In the genomic region with DNA sequence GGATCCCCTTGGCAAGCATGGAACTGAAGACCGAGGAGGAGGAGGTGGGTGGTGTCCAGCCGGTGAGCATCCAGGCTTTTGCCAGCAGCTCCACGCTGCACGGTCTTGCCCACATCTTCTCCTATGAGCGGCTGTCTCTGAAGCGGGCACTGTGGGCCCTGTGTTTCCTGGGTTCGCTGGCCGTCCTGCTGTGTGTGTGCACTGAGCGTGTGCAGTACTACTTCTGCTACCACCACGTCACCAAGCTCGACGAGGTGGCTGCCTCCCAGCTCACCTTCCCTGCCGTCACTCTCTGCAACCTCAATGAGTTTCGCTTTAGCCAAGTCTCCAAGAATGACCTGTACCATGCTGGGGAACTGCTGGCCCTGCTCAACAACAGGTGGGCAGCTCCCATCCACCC, we compare ENCODE assay signal across 17 mouse cellular contexts. TPM values are rescaled to one million over a fixed set of nuclear protein-coding genes. Genes with fewer than 3 reads are reported as not detected.
A peak's percentile ranks its signal among the peaks of the same experiment; 100 is the strongest.
DNase-seq lines count a peak whose midpoint lies in the region; ATAC-seq lines count a peak whose summit lies in the region.
"Had no signal": no experiment of that assay in that cellular context is flagged by ENCODE, and none has a peak within 500 bp of the region (broad histone marks: within the 10 kb centered on the region; RNA-seq: fewer than 3 reads in every experiment).

No protein-coding gene starts in this region.

- peaks cover 93% of the 10 kb centered on the region for H3K27me3 ChIP-seq in megakaryocyte, embryonic 14.5 days (replicated peaks)
- no peaks in the 10 kb centered on the region for H3K27me3 ChIP-seq in hindbrain, embryonic 15.5 days
- H3K27me3 ChIP-seq in neural tube, embryonic 12.5 days (replicated peaks), result peaks cover 31% of the 10 kb centered on the region

- H3K4me1 ChIP-seq in megakaryocyte, embryonic 14.5 days, result peaks cover 26% of the 10 kb centered on the region
- H3K4me1 ChIP-seq in hindbrain, embryonic 15.5 days (replicated peaks), result peaks cover 75% of the 10 kb centered on the region
- H3K4me1 ChIP-seq in neural tube, embryonic 12.5 days, result peaks cover 58% of the 10 kb centered on the region

- 63% methylated on average over 14 of the region's 14 CpGs for WGBS in hindbrain, embryonic 15.5 days
- WGBS in neural tube, embryonic 12.5 days, result 75% methylated on average over 14 of the region's 14 CpGs

- peak overlapping the region; percentile 16 for H3K4me3 ChIP-seq in megakaryocyte, embryonic 14.5 days (replicated peaks)
- peak overlapping the region; percentile 81 for H3K4me3 ChIP-seq in hindbrain, embryonic 15.5 days
- peak overlapping the region; percentile 78; the same call in 1 of the 2 replicates for H3K4me3 ChIP-seq in neural tube, embryonic 12.5 days

- no peak for ATAC-seq in megakaryocyte, adult 5-6 weeks (ENCODE audit: poor library complexity, severe bottlenecking)
- no peak for ATAC-seq in hindbrain, embryonic 15.5 days (ENCODE audit: low FRiP score, low read depth)
- ATAC-seq in neural tube, embryonic 12.5 days (ENCODE audit: low FRiP score, low read depth), result no peak
- ATAC-seq in megakaryocyte progenitor cell, adult 5-6 weeks (replicated peaks; ENCODE audit: poor library complexity), result no peak
- no peak for ATAC-seq in CD4-positive, CD25-positive, alpha-beta regulatory T cell, adult 4 months

- H3K36me3 ChIP-seq in megakaryocyte, embryonic 14.5 days (replicated peaks; ENCODE audit: low read length), result no peaks in the 10 kb centered on the region
- H3K36me3 ChIP-seq in hindbrain, embryonic 15.5 days, result no peaks in the 10 kb centered on the region
- H3K36me3 ChIP-seq in neural tube, embryonic 12.5 days, result peaks cover 4% of the 10 kb centered on the region; the same call in 1 of the 2 replicates
- H3K36me3 ChIP-seq: embryonic facial prominence, embryonic 15.5 days had no signal

- H3K9ac ChIP-seq in hindbrain, embryonic 15.5 days, result peak overlapping the region; percentile 93
- peak overlapping the region; percentile 95 for H3K9ac ChIP-seq in neural tube, embryonic 12.5 days
- H3K9ac ChIP-seq: embryonic facial prominence, embryonic 15.5 days had no signal

- H3K4me2 ChIP-seq in hindbrain, embryonic 15.5 days, result peak overlapping the region; percentile 72
- H3K4me2 ChIP-seq in neural tube, embryonic 12.5 days (replicated peaks), result peak overlapping the region; percentile 93

- DNase-seq in cerebellum, adult 11-12 months, result peak; percentile 63
- no peak for DNase-seq in cerebellum, adult 9-11 months
- DNase-seq: adrenal gland, postnatal 25 days; cerebellum, adult 8-10 months; layer of hippocampus, postnatal 36 days; liver; lung, postnatal 10 days had no signal

- H3K27ac ChIP-seq in hindbrain, embryonic 15.5 days (replicated peaks), result peak overlapping the region; percentile 93; the same call in 1 of the 2 replicates
- H3K27ac ChIP-seq in neural tube, embryonic 12.5 days, result no peak overlapping the region
- H3K27ac ChIP-seq: embryonic facial prominence, embryonic 15.5 days; kidney, postnatal 0 days had no signal

- H3K9me3 ChIP-seq in megakaryocyte, embryonic 14.5 days, result peaks cover 8% of the 10 kb centered on the region
- no peaks in the 10 kb centered on the region for H3K9me3 ChIP-seq in hindbrain, embryonic 15.5 days
- no peaks in the 10 kb centered on the region for H3K9me3 ChIP-seq in neural tube, embryonic 12.5 days
- H3K9me3 ChIP-seq: embryonic facial prominence, embryonic 15.5 days had no signal

RNA-seq across cellular contexts. Expression of a gene that starts 1.6 kb away (rescaled TPM):
- polyA plus RNA-seq in megakaryocyte, embryonic 14.5 days (2012; ENCODE audit: insufficient read depth, low replicate concordance), result not detected in 2 replicates
- total RNA-seq in megakaryocyte, adult 5-6 weeks (2015), result 0.05 TPM in 1 of 2 replicates, not detected in the other
- 0.11 TPM in 1 of 2 replicates, not detected in the other for total RNA-seq in megakaryocyte, adult 5-6 weeks (2017)
- polyA plus RNA-seq in hindbrain, embryonic 15.5 days (2015; fragmentation: Nextera tagmentation; extraction: Ambion mirVana), result 58.1 and 63.6 TPM in 2 replicates
- polyA plus RNA-seq in neural tube, embryonic 12.5 days (2016; fragmentation: Nextera tagmentation; extraction: Ambion mirVana), result 54.3 and 62.6 TPM in 2 replicates
- total RNA-seq in megakaryocyte progenitor cell, adult 5-6 weeks (2015), result not detected in 2 replicates
- not detected in 2 replicates for total RNA-seq in megakaryocyte progenitor cell, adult 5-6 weeks (2017)
- polyA plus RNA-seq in CD4-positive, CD25-positive, alpha-beta regulatory T cell, adult 4 months (2017; shearing (Covaris generic)), result under 1 TPM in 1 of 2 experiments, not detected in 1; 0.52 TPM

RNA-seq across cellular contexts. Expression of a gene that starts 20.3 kb away (rescaled TPM):
- 3.6 and 7.7 TPM in 2 replicates for polyA plus RNA-seq in megakaryocyte, embryonic 14.5 days (2012; ENCODE audit: insufficient read depth, low replicate concordance)
- 136 and 140 TPM in 2 replicates for total RNA-seq in megakaryocyte, adult 5-6 weeks (2015)
- 184 and 201 TPM in 2 replicates for total RNA-seq in megakaryocyte, adult 5-6 weeks (2017)
- 63.3 and 67.1 TPM in 2 replicates for polyA plus RNA-seq in hindbrain, embryonic 15.5 days (2015; fragmentation: Nextera tagmentation; extraction: Ambion mirVana)
- 207 and 218 TPM in 2 replicates for polyA plus RNA-seq in neural tube, embryonic 12.5 days (2016; fragmentation: Nextera tagmentation; extraction: Ambion mirVana)
- total RNA-seq in megakaryocyte progenitor cell, adult 5-6 weeks (2015), result 61.7 and 69.9 TPM in 2 replicates
- total RNA-seq in megakaryocyte progenitor cell, adult 5-6 weeks (2017), result 69.1 and 69.4 TPM in 2 replicates
- polyA plus RNA-seq in CD4-positive, CD25-positive, alpha-beta regulatory T cell, adult 4 months (2017; shearing (Covaris generic)), result 10 to 100 TPM; 17.6 to 18.2 TPM

RNA-seq across cellular contexts. Expression of a gene that starts 30.1 kb away (rescaled TPM):
- 20.3 and 45.0 TPM in 2 replicates for polyA plus RNA-seq in megakaryocyte, embryonic 14.5 days (2012; ENCODE audit: insufficient read depth, low replicate concordance)
- 12.0 and 12.4 TPM in 2 replicates for total RNA-seq in megakaryocyte, adult 5-6 weeks (2015)
- total RNA-seq in megakaryocyte, adult 5-6 weeks (2017), result 9.3 and 16.1 TPM in 2 replicates
- polyA plus RNA-seq in hindbrain, embryonic 15.5 days (2015; fragmentation: Nextera tagmentation; extraction: Ambion mirVana), result 89.1 and 96.4 TPM in 2 replicates
- 142 and 146 TPM in 2 replicates for polyA plus RNA-seq in neural tube, embryonic 12.5 days (2016; fragmentation: Nextera tagmentation; extraction: Ambion mirVana)
- 22.8 and 24.1 TPM in 2 replicates for total RNA-seq in megakaryocyte progenitor cell, adult 5-6 weeks (2015)
- 11.6 and 17.3 TPM in 2 replicates for total RNA-seq in megakaryocyte progenitor cell, adult 5-6 weeks (2017)
- 10 to 100 TPM; 10.0 to 14.8 TPM for polyA plus RNA-seq in CD4-positive, CD25-positive, alpha-beta regulatory T cell, adult 4 months (2017; shearing (Covaris generic))

RNA-seq across cellular contexts. Expression of a gene that starts 33.5 kb away (rescaled TPM):
- polyA plus RNA-seq in megakaryocyte, embryonic 14.5 days (2012; ENCODE audit: insufficient read depth, low replicate concordance), result 17.1 TPM in 1 of 2 replicates, not detected in the other
- not detected in 2 replicates for total RNA-seq in megakaryocyte, adult 5-6 weeks (2015)
- total RNA-seq in megakaryocyte, adult 5-6 weeks (2017), result not detected in 2 replicates
- polyA plus RNA-seq in hindbrain, embryonic 15.5 days (2015; fragmentation: Nextera tagmentation; extraction: Ambion mirVana), result not detected in 2 replicates
- polyA plus RNA-seq in neural tube, embryonic 12.5 days (2016; fragmentation: Nextera tagmentation; extraction: Ambion mirVana), result not detected in 2 replicates
- total RNA-seq in megakaryocyte progenitor cell, adult 5-6 weeks (2015), result not detected in 2 replicates
- not detected in 2 replicates for total RNA-seq in megakaryocyte progenitor cell, adult 5-6 weeks (2017)
- not detected for polyA plus RNA-seq in CD4-positive, CD25-positive, alpha-beta regulatory T cell, adult 4 months (2017; shearing (Covaris generic))
- total RNA-seq: neutrophil, adult 5-6 weeks had no signal
- polyA plus RNA-seq: embryonic facial prominence, embryonic 15.5 days; kidney, postnatal 0 days; thymus, postnatal 0 days had no signal

RNA-seq across cellular contexts. Expression of a gene that starts 45.5 kb away (rescaled TPM):
- 0.34 TPM in 1 of 2 replicates, not detected in the other for polyA plus RNA-seq in megakaryocyte, embryonic 14.5 days (2012; ENCODE audit: insufficient read depth, low replicate concordance)
- 0.11 TPM in 1 of 2 replicates, not detected in the other for total RNA-seq in megakaryocyte, adult 5-6 weeks (2015)
- total RNA-seq in megakaryocyte, adult 5-6 weeks (2017), result 0.20 and 0.26 TPM in 2 replicates
- polyA plus RNA-seq in hindbrain, embryonic 15.5 days (2015; fragmentation: Nextera tagmentation; extraction: Ambion mirVana), result 3.6 and 4.7 TPM in 2 replicates
- 0.97 and 1.4 TPM in 2 replicates for polyA plus RNA-seq in neural tube, embryonic 12.5 days (2016; fragmentation: Nextera tagmentation; extraction: Ambion mirVana)
- total RNA-seq in megakaryocyte progenitor cell, adult 5-6 weeks (2015), result 0.15 and 0.67 TPM in 2 replicates
- 1.3 TPM in 2 replicates for total RNA-seq in megakaryocyte progenitor cell, adult 5-6 weeks (2017)
- under 1 TPM in 1 of 2 experiments, not detected in 1; 0.41 TPM for polyA plus RNA-seq in CD4-positive, CD25-positive, alpha-beta regulatory T cell, adult 4 months (2017; shearing (Covaris generic))
- total RNA-seq: neutrophil, adult 5-6 weeks had no signal

Comparison
In these comparisons a context has a peak if more than half of its experiments do, and no peak if none do; other contexts are left out.
1. H3K4me3 ChIP-seq: peak in every context shown above with its lines; median percentile 81 in hindbrain, embryonic 15.5 days; 78 in neural tube, embryonic 12.5 days; 16 in megakaryocyte, embryonic 14.5 days.
2. RNA of a gene that starts 1.6 kb away (polyA plus RNA-seq): 58.1 to 63.6 TPM in hindbrain, embryonic 15.5 days and 54.3 to 62.6 TPM in neural tube, embryonic 12.5 days; 0.52 TPM in CD4-positive, CD25-positive, alpha-beta regulatory T cell, adult 4 months and not detected in megakaryocyte, embryonic 14.5 days; every median in the first group is over 10 times any median in the second.